Mouse (Mus musculus) kidney, adult 18-20 months (tissue): ENCODE measurements around the gene Actn1.

Experiments used
- DNase-seq: peaks from one replicate; pipeline ENCODE4 v3.0.0; 2021

Gene Actn1

DNA sequence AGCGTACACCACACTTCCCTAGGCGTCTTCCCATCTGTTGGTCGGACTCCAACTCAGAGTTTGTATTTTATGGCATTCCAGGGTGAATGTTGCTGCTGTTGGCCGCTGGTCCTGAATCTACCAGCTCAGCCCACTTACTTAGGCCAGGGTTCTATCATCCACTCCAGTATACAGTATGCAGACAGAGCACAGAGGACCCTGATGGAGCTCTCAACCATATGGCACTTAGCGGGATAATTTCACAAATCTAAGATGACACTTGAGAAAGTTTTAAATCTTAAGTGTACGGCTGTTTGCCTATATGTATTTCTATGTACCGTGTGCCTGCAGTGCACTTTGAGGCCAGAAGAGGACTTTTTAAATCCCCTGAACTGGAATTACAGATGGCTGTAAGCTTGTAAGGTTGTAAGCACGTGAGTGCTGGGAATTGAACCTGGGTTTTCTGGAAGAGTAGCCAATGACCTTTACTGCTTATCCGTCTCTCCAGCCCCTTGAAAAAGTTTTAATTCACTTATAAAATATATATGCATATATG lies 127.1 kb downstream of the Actn1 start:
- DNase-seq, result no peak

DNA sequence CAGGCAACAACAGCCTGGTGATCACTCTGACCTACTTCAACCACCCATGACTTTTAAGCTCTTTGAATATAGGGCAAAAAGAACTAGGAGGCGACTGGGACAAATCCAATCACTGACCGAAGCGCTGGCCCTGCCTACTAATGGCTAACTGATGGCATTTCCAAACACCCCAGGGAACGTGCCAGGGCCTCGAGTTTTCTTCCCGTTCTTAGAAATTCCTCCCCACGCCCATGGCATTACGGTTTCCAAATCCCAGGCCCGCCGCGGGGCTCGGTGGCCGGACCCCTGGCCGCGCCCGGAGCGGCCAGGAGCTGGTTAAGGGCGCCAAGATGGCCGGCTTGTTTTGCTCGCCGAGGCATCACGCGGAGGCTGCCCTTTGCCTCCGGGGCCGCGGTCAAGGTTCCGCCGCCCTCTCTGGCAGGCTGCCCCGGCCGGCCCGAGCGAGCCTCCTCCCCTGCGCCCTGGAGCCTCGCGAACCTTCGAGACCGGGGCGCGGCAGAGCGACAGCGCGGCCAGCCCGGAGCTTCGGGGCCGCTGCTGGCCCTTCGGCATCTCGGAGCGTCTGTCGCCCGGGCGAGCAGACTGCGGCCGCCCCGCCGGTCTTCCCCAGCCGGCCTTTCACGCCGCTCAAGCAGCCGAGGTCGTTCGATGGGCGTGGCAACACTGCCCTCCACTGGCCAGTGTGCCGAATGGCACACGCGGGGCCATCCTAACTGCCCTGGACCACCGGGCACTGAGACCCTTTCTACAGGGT lies 127.7 kb downstream of the Actn1 start:
- DNase-seq, result peak; percentile 97

DNA sequence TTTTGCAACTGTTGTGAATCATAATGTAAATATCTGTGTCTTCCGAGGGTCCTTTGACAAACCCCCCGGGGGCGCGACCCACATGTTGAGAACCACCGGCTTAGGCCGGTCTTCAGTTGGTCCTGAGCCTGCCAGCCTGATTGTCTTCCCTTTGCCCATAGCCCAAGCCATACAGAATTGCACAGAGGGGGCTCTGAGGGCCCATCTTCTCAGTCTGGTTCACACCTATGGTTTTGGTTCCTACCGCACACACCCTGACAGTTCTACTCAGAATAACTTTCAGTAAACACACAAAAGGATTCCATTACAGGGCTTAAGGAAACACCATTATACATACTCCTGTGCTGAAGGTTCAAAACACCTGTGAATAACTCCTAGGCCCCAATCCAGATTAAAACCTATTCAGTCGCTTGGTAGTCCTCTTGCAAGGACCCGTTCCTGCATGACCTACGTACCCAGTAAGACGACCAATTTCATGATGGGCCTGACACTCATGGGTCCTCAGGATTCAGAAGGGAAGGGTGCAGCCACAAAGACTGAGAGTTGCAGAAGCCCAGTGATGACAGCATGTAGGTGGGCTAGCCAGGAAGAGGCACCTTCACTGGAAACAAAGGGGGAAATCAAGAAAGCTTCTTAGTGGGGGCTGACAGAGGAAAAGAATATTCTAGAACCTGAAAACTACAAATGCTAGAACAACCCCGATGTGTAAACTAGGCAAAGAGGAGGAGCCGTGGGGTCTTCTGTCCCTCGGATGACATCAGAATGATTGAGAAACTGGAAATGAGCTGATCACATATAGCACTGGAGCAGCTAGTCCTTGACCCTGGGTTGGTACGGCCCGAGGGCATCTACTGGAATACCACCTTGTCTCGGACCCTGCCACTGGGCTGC lies 128.6 kb downstream of the Actn1 start:
- peak; percentile 51 for DNase-seq

DNA sequence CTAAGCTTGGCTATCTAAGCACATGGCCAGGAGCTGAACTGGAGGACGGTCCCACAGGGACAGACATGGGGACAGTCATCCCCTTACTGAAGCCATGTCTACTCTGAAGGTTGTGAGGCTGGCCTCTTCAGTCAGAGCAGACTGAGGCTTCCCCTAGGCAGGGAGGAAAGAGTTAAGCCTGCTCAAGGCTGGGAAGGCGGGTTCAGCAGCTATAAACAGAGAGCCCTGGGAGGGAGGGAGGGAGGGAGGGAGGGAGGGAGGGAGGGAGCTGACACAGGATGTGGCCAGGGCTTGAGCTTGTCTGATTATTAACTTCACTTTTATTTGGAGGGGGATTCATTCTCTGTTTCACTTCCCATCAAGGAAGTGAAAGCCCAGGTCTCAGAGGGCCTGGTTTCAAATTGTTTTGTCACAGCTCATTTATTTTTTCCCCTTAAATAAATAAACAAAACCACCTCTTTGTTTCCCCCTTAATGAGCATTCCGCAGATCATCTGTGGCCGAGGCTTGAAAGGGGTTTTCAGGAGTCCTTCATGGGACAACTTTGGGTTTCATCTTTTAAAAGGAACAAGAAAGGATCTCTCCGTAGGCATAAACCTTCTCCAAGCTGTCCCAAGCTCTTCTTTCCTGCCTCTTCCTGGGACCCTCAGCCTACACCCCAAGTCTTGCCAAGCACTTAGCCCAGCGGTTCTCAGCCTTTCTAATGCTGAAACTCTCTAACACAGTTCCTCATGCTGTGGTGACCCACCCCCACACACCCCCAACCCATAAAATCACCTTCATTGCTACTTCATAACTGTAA lies 129.4 kb downstream of the Actn1 start:
- DNase-seq, result peak; percentile 71

DNA sequence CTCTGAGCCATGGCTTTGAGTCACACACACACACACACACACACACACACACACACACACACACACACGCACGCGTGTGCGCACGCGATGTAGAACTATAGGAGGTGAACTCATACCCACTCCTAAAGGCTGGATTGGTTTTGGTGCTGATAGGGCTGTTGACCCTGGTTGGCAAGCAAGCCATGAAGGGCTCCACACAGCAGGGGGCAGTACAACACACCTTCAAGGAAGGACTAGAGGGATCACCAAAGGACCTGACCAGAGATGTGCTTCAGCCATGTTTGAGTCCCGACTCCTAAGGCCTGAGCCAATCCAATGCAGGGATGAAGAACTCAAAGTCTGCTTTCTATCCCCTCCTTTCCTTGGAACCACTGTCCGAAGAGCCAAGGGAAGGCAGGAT lies 130.6 kb downstream of the Actn1 start:
- DNase-seq, result no peak

DNA sequence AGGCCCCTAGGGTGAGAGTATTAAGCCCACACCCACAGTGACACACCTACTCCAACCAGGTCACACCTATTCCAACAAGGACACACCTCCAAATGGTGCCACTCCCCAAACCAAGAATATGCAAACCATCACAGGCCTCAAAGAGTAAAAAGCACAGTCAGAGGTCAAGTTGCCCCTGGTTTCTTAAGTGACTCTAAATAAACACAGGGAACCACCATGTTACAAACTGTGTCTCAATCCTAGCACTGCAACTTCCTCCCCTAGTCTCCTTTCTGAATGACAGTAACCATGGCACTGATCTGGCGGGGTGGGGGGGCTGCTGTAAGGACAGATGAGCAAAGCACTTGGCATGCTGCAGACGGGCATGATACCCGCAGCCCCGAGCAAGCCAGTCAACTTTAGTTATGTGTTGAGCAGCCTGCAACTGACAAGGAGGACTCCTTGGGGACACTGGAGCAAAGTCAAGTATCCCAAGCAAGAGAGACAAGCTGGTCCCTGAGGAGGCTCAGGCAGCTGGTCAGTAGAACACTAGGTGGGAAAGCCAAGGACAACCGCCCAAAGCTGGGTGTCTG lies 132.9 kb downstream of the Actn1 start:
- DNase-seq, result no peak

DNA sequence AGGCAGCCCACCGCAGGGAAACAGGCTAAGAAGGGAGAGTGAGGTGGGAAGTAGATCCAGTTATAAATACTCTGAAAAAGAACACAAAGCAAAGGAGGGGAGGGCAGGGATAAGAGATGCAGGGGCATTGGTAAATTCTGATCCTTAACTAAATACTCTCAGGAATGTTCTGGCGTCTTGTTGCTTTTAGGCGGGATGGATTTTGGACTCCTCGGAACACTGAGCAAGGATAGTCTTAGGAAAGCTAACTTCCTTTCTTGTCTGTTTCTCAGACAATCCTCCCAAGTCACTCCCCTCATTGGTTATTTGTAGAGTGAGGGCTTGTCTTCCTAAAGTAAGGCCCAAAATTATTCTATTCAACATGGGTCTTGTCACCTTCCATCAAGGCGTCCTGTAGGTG lies 134.9 kb downstream of the Actn1 start:
- no peak for DNase-seq

DNA sequence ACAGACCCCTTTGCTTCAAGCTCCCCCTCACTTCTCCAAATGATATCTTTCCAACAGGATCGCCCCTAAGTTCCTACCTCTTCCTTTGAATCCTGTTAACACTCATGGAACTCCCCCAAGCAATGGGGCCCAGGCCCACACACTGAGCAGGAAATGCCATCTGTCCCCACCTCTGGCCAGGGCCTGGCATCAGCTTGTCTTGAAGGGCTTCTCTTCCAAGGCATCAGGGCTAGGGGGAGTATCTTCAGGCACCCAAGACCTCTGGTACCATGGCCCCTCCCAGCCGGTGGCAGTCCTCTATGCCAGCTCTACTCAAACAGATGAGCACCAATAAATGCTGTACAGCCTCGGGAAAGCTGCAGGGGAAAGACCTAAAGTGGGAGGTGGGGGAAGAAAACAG lies 135.4 kb downstream of the Actn1 start:
- DNase-seq, result no peak

DNA sequence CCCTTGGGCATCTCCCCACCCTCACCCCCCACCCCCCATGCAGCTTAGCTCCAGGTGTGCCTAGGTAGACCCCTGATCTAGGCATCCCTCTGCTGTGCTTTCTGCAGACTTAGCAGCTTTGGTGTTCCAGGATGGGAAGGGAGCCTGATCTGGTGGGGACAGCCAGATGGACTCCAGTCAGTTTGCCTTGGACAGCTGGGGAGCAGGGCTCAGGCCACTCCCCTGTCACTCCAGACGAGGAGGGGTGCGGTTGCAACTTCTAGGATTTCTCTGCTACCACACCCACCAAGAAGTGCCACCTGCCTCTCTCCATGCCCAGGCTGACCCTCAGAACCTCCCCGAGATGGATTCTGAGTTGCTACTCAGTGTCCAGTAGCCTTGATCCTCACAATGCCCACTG lies 136.0 kb downstream of the Actn1 start:
- no peak for DNase-seq

DNA sequence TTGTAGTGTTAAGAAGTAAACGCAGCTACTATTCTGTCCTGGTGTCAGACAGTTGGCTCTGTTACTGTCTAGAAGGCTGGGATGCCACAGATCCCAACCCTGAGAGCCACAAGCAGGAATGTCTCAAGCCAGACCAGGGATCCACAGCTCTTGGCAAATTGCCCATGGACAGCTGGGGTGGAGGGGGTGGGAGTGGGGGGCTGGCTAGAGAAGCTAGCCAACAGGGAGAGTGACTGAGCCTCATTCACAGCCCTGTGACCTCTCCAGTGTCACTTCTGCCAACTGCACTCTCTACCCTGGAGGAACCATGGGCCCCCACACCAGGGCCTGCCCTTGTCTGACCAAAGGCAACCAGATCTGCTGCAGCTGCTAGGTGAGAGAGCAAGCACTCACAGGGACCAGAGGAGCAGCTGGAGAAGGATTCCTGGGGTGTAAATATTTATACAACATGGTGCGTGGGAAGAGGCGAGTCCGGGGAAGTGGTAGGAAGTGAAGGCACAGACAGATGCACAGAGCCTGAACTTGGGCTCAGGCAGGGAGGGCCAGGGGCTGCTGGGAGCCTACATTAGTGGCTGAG lies 136.9 kb downstream of the Actn1 start:
- no peak for DNase-seq

DNA sequence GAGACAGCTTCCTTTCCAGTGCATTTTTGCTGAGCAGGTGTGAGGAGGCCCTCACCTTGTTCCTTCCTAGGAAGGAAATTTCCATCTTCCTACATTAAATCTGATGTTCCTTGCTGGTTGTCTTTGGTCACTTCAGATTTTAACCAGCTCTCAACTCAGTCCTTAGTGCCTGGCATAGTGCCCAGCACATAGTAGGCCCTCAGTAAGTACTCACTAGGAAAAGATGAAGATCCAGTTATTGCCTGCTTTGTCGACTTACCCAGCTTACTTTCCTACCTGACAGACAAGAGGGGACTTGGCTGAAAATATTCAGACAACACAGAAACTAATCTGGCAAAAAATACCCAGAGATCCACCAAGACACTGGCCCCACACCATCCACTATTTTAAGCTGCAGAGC lies 138.7 kb downstream of the Actn1 start:
- DNase-seq, result no peak

DNA sequence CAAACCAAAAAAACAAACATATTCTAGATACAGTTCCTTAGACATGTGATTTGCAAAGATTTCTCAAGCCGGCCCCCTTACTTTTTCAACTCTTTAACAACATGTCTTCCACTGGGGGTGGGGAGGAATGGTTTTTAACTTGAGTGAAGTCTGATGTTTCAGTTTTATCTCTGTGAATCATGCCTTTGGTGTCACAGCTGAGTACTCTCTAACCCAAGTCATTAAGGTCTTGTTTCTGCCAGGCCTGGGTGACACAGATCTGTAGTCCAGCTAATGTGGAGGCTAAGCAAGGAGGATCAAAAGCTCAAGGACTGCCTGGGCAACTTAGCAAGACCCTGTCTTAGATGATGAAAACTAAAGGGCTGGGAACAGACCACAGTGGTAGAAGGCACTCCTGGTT lies 141.6 kb downstream of the Actn1 start:
- no peak for DNase-seq
